Mouse (Mus musculus): ENCODE measurements around the gene Ddx41. TPM values are rescaled to one million over a fixed set of nuclear protein-coding genes. Genes with fewer than 3 reads are reported as not detected.

Ddx41 gene
- polyA plus RNA-seq, 1 experiment from 2014 or later, result 68.4 TPM

GRCm38 (mm10) chr13:55482542-55482941, 53.9 kb downstream of the Ddx41 start:
- Histone ChIP-seq H3K9me3 (no peaks in the 10 kb centered on the region), H3K4me3 (peak overlapping the region; percentile 73; the same call in 1 of the 2 replicates), H3K4me1 (peaks cover 52% of the 10 kb centered on the region), H3K27me3 (no peaks in the 10 kb centered on the region), H3K27ac (replicated peaks) (peak overlapping the region; percentile 98), H3K4me2 (replicated peaks) (peak overlapping the region; percentile 96), H3K9ac (replicated peaks) (peak overlapping the region; percentile 99), H3K36me3 (peaks cover 52% of the 10 kb centered on the region)
- WGBS, result 82% methylated on average over 7 of the region's 7 CpGs
- ATAC-seq (replicated peaks), result no peak

Small RNA genes within 50 kb of the gene (microRNA-seq; reads per million reads assigned to microRNA genes)
- not detected for gene Mir6945

Other genes starting within 250 kb of the Ddx41 start
- gene Prelid1, start 216.2 kb downstream of the Ddx41 start, polyA plus RNA-seq (2015; fragmentation: Nextera tagmentation; extraction: Ambion mirVana), result 303 and 314 TPM in 2 replicates
- gene Rab24, start 214.7 kb downstream of the Ddx41 start, polyA plus RNA-seq (2015; fragmentation: Nextera tagmentation; extraction: Ambion mirVana), result 114 and 118 TPM in 2 replicates
- 28.9 and 30.0 TPM in 2 replicates for gene Mxd3, start 206.8 kb downstream of the Ddx41 start, polyA plus RNA-seq (2015; fragmentation: Nextera tagmentation; extraction: Ambion mirVana)
- 56.7 and 58.0 TPM in 2 replicates for gene Lman2, start 173.9 kb downstream of the Ddx41 start, polyA plus RNA-seq (2015; fragmentation: Nextera tagmentation; extraction: Ambion mirVana)
- gene Rgs14, start 166.9 kb downstream of the Ddx41 start, polyA plus RNA-seq (2015; fragmentation: Nextera tagmentation; extraction: Ambion mirVana), result 0.37 and 0.81 TPM in 2 replicates
- gene Slc34a1, start 138.5 kb downstream of the Ddx41 start, polyA plus RNA-seq (2015; fragmentation: Nextera tagmentation; extraction: Ambion mirVana), result not detected in 2 replicates
- gene Pfn3, start 121.4 kb downstream of the Ddx41 start, polyA plus RNA-seq (2015; fragmentation: Nextera tagmentation; extraction: Ambion mirVana), result 0.63 TPM in 1 of 2 replicates, not detected in the other
- 0.09 TPM in 1 of 2 replicates, not detected in the other for gene F12, start 109.9 kb downstream of the Ddx41 start, polyA plus RNA-seq (2015; fragmentation: Nextera tagmentation; extraction: Ambion mirVana)
- 46.1 and 47.6 TPM in 2 replicates for gene Grk6, start 91.6 kb downstream of the Ddx41 start, polyA plus RNA-seq (2015; fragmentation: Nextera tagmentation; extraction: Ambion mirVana)
- gene Prr7, start 72.4 kb downstream of the Ddx41 start, polyA plus RNA-seq (2015; fragmentation: Nextera tagmentation; extraction: Ambion mirVana), result 3.2 and 3.4 TPM in 2 replicates
- gene Dbn1, start 48.5 kb downstream of the Ddx41 start, polyA plus RNA-seq (2015; fragmentation: Nextera tagmentation; extraction: Ambion mirVana), result 732 and 750 TPM in 2 replicates
- gene Pdlim7, start 23.0 kb downstream of the Ddx41 start, polyA plus RNA-seq (2015; fragmentation: Nextera tagmentation; extraction: Ambion mirVana), result 135 and 138 TPM in 2 replicates
- 3.6 and 4.0 TPM in 2 replicates for gene Dok3, start 7.4 kb downstream of the Ddx41 start, polyA plus RNA-seq (2015; fragmentation: Nextera tagmentation; extraction: Ambion mirVana)
- gene Fam193b, start 34.5 kb upstream of the Ddx41 start, polyA plus RNA-seq (2015; fragmentation: Nextera tagmentation; extraction: Ambion mirVana), result 62.4 and 64.3 TPM in 2 replicates
- 95.0 and 113 TPM in 2 replicates for gene Tmed9, start 37.1 kb upstream of the Ddx41 start, polyA plus RNA-seq (2015; fragmentation: Nextera tagmentation; extraction: Ambion mirVana)
- 36.2 and 39.0 TPM in 2 replicates for gene B4galt7, start 63.2 kb upstream of the Ddx41 start, polyA plus RNA-seq (2015; fragmentation: Nextera tagmentation; extraction: Ambion mirVana)
- 97.2 and 97.4 TPM in 2 replicates for gene Caml, start 86.3 kb upstream of the Ddx41 start, polyA plus RNA-seq (2015; fragmentation: Nextera tagmentation; extraction: Ambion mirVana)
- 33.8 TPM in 2 replicates for gene Ddx46, start 98.4 kb upstream of the Ddx41 start, polyA plus RNA-seq (2015; fragmentation: Nextera tagmentation; extraction: Ambion mirVana)
- gene B230219D22Rik, start 156.5 kb upstream of the Ddx41 start, polyA plus RNA-seq (2015; fragmentation: Nextera tagmentation; extraction: Ambion mirVana), result 70.6 and 70.8 TPM in 2 replicates
- 119 and 121 TPM in 2 replicates for gene Txndc15, start 178.0 kb upstream of the Ddx41 start, polyA plus RNA-seq (2015; fragmentation: Nextera tagmentation; extraction: Ambion mirVana)
- gene Pcbd2, start 190.7 kb upstream of the Ddx41 start, polyA plus RNA-seq (2015; fragmentation: Nextera tagmentation; extraction: Ambion mirVana), result 18.4 and 21.0 TPM in 2 replicates
- not detected in 2 replicates for gene Catsper3, start 247.9 kb upstream of the Ddx41 start, polyA plus RNA-seq (2015; fragmentation: Nextera tagmentation; extraction: Ambion mirVana)